Mouse (Mus musculus): ENCODE measurements around the gene Bak1. TPM values are rescaled to one million over a fixed set of nuclear protein-coding genes. Genes with fewer than 3 reads are reported as not detected.

Bak1 gene
- polyA plus RNA-seq, 1 experiment from 2014 or later, result 2.0 TPM

DNA sequence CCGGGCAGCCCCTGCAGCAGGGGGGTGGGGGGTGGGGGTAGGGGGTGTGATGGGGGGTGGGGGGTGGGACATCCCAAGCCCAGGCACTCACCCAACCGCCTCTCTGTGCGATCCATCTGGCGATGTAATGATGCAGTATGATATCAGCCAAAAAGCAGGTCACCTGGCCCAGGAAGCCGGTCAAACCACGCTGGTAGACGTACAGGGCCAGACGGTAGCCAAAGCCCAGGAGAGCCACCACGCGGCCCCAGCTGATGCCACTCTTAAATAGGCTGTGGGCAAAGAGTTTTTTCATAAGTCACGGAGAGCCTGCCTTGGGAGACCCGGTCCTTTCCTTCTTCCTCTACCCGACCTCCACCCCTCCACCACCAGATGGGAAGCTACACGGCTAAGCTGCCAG lies 7.7 kb downstream of the Bak1 start:
- no peaks in the 10 kb centered on the region for H3K9me3 ChIP-seq (replicated peaks)
- peaks cover 46% of the 10 kb centered on the region for H3K36me3 ChIP-seq (replicated peaks)
- no peak overlapping the region for H3K4me2 ChIP-seq
- H3K27me3 ChIP-seq, result no peaks in the 10 kb centered on the region
- no peak overlapping the region for H3K27ac ChIP-seq (replicated peaks)
- H3K9ac ChIP-seq, result no peak overlapping the region
- WGBS (ENCODE audit: insufficient replicate concordance), result 78% methylated on average over 14 of the region's 14 CpGs
- no peak for ATAC-seq (ENCODE audit: insufficient read depth)
- H3K4me3 ChIP-seq (replicated peaks), result no peak overlapping the region
- H3K4me1 ChIP-seq (replicated peaks), result peaks cover 21% of the 10 kb centered on the region

DNA sequence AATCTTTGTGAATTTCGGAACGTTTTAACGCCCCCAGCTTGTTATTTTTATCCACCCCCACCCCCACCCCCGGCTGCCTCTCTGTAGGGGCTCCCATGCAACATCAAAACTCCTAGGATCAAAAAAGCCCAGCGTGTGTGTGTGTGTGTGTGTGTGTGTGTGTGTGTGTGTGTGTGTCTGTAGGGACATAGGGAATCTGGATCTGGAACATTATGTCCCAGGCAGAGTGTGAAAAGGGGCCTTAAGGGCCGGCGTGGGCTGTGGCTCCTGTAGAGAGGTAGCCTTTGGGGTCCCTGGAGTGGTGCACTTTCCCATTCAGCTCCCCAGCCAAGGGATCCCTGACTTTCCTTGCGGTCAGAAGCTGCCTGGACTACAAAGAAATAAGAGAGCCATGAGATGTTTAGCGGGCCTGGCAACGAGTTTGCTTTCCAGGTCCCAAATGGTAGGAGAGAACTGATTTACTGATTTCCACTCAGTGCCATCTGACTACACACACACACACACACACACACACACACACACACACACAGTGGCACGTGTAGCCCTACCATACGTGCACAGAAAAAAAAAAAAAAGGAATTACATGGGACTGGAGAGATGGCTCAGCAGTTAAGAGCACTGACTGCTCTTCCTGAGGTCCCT lies 10.1 kb downstream of the Bak1 start:
- Histone ChIP-seq H3K36me3 (replicated peaks) (peaks cover 36% of the 10 kb centered on the region), H3K27ac (replicated peaks) (peak overlapping the region; percentile 4; the same call in 1 of the 2 replicates), H3K9ac (peak overlapping the region; percentile 60; the same call in 1 of the 2 replicates), H3K9me3 (replicated peaks) (no peaks in the 10 kb centered on the region), H3K4me1 (replicated peaks) (peaks cover 15% of the 10 kb centered on the region), H3K4me3 (replicated peaks) (peak overlapping the region; percentile 66), H3K4me2 (peak overlapping the region; percentile 81), H3K27me3 (no peaks in the 10 kb centered on the region)
- no peak; the same call in 1 of the 2 replicates for ATAC-seq (ENCODE audit: insufficient read depth)
- WGBS (ENCODE audit: insufficient replicate concordance), result 49% methylated on average over 12 of the region's 12 CpGs

DNA sequence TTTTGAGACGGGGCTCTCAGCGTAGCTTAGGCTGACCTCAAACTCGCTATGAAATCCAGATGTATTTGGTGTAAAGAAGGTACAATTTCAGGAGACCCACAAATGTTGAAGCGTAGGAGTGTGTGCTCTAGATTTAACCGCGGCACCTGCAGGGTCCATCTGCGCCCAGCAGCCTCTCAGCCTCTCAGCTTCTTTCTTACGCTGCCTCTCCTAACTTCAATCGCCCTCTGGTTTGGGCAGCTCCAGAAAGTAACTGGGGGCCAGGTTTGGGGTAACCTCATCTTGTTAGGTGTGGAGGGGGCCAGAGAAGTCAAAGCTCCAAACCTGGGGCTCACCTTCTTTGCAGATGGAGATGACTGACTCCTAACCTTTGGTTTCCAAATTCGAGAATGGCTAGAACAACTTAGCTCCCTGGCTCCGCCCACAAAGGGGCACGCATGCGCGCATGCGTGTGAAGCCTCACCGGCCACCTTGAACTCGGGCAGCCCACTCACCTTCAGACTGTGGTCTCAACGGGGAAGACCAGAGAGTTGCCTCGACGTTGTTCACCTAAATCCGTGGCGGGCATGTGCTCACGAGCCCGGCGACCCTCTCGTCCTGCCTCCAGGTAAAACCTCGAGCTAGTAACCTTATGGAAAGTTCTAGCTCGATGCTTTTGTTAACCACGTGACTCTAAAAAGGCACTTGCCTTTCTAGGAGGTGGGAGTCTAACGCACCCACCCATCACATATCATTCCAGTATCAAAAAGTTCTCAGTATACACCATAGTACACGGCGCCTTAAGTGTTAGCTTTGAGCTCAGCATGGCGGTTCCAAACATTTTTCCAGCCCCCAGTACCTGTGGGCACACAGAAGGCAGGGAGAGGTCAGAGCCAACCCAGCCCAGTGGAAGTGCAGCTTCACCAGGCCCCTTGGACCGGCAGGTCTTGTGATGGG lies 11.0 kb downstream of the Bak1 start:
- Histone ChIP-seq H3K4me2 (peak overlapping the region; percentile 81), H3K9me3 (replicated peaks) (no peaks in the 10 kb centered on the region), H3K27me3 (no peaks in the 10 kb centered on the region), H3K36me3 (replicated peaks) (peaks cover 32% of the 10 kb centered on the region), H3K9ac (peak overlapping the region; percentile 60), H3K4me3 (replicated peaks) (peak overlapping the region; percentile 66), H3K4me1 (replicated peaks) (peaks cover 21% of the 10 kb centered on the region), H3K27ac (replicated peaks) (0 out of 2 replicates have a peak overlapping the region, but pooled peaks have one; percentile 4)
- peak; percentile 44 for ATAC-seq (ENCODE audit: insufficient read depth)
- WGBS (ENCODE audit: insufficient replicate concordance), result 8% methylated on average over 34 of the region's 34 CpGs

DNA sequence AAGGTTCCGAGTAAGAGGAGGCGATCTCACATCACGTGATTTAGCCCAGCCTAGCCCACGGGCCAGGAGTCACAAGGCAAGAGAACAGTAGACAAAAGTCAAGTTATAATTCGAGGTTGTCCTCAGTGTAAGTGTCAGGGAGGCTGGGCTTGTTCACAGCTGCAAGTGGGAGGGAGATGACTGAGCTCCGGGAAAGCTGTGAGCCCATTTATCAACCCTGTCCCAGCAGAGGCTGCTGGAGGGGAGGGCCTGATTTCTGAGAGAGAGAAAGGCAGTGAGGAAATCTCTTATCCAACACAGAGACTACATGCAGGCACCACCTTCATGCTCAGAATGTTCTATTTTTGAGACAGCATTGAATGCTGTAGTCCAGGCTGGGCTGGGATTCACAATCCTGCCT lies 15.9 kb downstream of the Bak1 start:
- Histone ChIP-seq H3K4me1 (replicated peaks) (peaks cover 25% of the 10 kb centered on the region), H3K4me2 (peak overlapping the region; percentile 53)

DNA sequence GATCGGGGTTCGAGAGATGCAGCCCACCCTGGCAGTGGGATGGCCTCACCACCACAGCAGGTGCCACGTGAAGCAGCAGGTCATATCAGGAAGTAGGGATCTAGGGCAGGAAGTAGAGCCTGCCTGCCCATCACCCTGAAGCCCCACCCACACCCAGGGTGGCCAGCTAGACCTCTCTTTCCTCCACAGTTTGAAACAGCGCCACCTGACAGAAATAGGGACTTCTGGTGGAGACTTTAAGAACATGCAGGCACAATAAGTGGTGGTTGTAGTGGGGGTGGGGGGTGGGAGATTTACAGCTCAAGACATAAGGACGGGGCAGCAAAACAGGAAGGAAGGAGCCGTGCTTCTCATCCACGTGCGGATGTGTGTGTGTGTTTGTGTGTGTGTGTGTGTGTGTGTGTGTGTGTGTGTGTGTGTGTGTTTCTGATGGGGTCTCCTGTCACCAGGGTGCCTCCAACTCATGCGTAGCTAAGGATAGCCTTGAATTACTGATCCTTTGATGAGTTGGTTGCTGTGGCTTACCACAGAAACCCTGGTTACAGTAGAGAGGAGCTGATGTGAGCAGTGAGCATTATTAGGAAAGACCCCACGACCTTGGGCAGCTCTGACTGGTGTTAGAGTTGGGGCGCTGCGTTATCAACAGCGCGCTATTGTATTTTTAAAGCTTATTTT lies 16.7 kb downstream of the Bak1 start:
- no peaks in the 10 kb centered on the region for H3K27me3 ChIP-seq
- ATAC-seq (ENCODE audit: insufficient read depth), result peak; percentile 62
- no peak overlapping the region for H3K9ac ChIP-seq
- peaks cover 20% of the 10 kb centered on the region for H3K4me1 ChIP-seq (replicated peaks)
- no peaks in the 10 kb centered on the region for H3K36me3 ChIP-seq (replicated peaks)
- H3K9me3 ChIP-seq (replicated peaks), result no peaks in the 10 kb centered on the region
- H3K27ac ChIP-seq (replicated peaks), result no peak overlapping the region
- WGBS (ENCODE audit: insufficient replicate concordance), result 16% methylated on average over 14 of the region's 14 CpGs
- H3K4me2 ChIP-seq, result peak overlapping the region; percentile 53
- peak overlapping the region; percentile 21; the same call in 1 of the 2 replicates for H3K4me3 ChIP-seq (replicated peaks)

More for the DNA sequence above, 15.9 kb downstream of the Bak1 start:
- Histone ChIP-seq H3K9me3 (replicated peaks) (no peaks in the 10 kb centered on the region), H3K4me3 (replicated peaks) (no peak overlapping the region), H3K36me3 (replicated peaks) (no peaks in the 10 kb centered on the region), H3K27me3 (no peaks in the 10 kb centered on the region), H3K9ac (no peak overlapping the region), H3K27ac (replicated peaks) (no peak overlapping the region)
- peak; percentile 42 for ATAC-seq (ENCODE audit: insufficient read depth)
- WGBS (ENCODE audit: insufficient replicate concordance), result 26% methylated on average over 6 of the region's 6 CpGs

DNA sequence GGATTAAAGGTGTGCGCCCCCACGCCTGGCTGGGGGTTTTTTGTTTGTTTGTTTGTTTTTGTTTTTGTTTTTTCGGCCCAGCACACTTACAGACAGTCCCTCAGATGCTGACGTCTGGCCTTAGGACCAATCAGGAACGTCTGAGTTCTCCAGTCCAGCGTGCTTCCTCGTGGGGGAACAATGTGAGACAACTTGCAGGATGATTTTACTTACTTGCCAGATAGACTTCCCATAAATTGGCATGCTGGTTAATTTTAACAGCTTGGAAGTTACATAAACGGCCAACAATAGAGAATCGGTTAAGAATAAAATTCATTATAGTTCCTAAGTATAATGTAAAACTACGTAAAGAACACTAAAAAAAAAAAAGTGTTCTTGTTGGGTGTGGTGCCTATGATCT lies 17.6 kb downstream of the Bak1 start:
- H3K4me1 ChIP-seq (replicated peaks), result peaks cover 18% of the 10 kb centered on the region
- no peak for ATAC-seq (ENCODE audit: insufficient read depth)
- no peaks in the 10 kb centered on the region for H3K27me3 ChIP-seq
- H3K4me3 ChIP-seq (replicated peaks), result no peak overlapping the region
- 71% methylated on average over 10 of the region's 10 CpGs for WGBS (ENCODE audit: insufficient replicate concordance)
- no peaks in the 10 kb centered on the region for H3K36me3 ChIP-seq (replicated peaks)
- no peaks in the 10 kb centered on the region for H3K9me3 ChIP-seq (replicated peaks)
- H3K27ac ChIP-seq (replicated peaks), result no peak overlapping the region
- H3K9ac ChIP-seq, result no peak overlapping the region
- no peak overlapping the region for H3K4me2 ChIP-seq

DNA sequence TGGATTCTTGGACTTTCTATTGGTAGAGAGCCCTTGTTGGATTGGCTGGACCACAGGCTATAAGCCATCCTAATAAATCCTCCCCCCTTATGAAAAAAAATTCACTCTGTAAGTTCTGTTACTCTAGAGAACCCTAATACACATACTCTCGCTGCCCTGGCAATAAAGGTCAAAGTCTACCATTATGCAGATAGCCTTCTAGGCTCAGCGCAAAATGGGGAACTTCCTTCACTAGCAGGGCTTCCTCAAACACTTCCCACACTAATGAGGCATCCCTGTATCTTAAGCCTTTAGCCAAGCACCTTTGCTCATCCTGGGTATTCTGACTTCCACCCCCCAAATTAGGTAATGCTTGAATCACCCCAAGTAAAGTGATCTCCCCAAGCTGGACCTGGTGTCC lies 20.5 kb downstream of the Bak1 start:
- no peak for ATAC-seq (ENCODE audit: insufficient read depth)
- Histone ChIP-seq H3K9ac (no peak overlapping the region), H3K27me3 (peaks cover 14% of the 10 kb centered on the region), H3K4me3 (replicated peaks) (no peak overlapping the region), H3K36me3 (replicated peaks) (no peaks in the 10 kb centered on the region), H3K9me3 (replicated peaks) (no peaks in the 10 kb centered on the region), H3K4me1 (replicated peaks) (peaks cover 17% of the 10 kb centered on the region), H3K4me2 (no peak overlapping the region), H3K27ac (replicated peaks) (no peak overlapping the region)
- 33% methylated on average over 2 of the region's 2 CpGs for WGBS (ENCODE audit: insufficient replicate concordance)

DNA sequence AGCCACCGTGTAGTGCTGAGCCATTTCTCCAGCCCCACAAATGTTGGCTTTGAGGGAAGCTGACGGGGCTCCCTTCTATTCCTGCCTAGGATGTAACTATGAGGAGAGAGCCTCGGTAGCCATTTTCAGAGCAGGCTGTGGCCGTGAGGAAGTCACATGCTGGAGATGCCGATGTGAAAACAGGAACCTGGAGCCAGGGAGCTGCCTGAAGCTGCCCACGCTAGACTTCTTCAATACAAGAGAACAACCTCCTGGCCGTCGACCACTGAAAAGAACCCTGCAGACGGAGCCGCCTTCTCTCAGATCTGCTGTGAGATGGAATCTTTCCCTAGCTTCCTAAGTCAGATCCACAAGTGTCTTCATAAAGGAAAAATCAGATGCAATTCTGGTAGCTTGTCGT lies 23.2 kb downstream of the Bak1 start:
- Histone ChIP-seq H3K27ac (replicated peaks) (no peak overlapping the region), H3K9ac (no peak overlapping the region), H3K27me3 (peaks cover 14% of the 10 kb centered on the region), H3K4me3 (replicated peaks) (no peak overlapping the region), H3K9me3 (replicated peaks) (no peaks in the 10 kb centered on the region), H3K4me1 (replicated peaks) (no peaks in the 10 kb centered on the region), H3K36me3 (replicated peaks) (no peaks in the 10 kb centered on the region), H3K4me2 (no peak overlapping the region)
- ATAC-seq (ENCODE audit: insufficient read depth), result no peak
- 23% methylated on average over 11 of the region's 11 CpGs for WGBS (ENCODE audit: insufficient replicate concordance)

DNA sequence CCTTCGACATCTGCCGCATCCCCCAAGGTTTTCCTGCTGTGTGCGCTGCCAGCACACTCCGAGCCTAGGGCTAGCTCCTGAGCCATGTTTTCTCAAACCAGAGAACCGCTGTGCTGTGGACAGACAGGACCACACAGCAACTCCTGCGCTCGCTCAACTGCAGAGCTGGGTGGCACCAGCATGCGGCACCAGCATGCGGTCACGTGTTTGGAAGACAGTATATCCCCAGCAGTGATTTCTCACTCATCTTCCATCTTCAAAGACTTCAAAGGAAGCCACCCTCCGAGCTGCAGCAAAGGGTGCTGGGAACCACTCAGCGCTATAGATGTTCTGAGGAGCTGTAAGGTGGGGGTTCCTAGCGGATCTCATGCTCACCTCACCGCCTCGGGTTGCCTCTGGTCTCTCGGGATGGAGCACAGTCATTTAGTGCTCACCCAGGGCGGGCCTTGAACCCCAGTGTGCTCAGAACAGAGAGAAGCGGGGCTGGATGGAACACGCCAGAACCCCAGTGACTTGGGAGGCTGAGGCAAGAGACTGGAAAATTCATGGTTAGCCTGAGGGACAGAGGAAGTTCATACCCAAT lies 23.8 kb downstream of the Bak1 start:
- no peak for ATAC-seq (ENCODE audit: insufficient read depth)
- H3K27ac ChIP-seq (replicated peaks), result no peak overlapping the region
- H3K4me2 ChIP-seq, result no peak overlapping the region
- no peak overlapping the region for H3K9ac ChIP-seq
- H3K4me3 ChIP-seq (replicated peaks), result no peak overlapping the region
- H3K4me1 ChIP-seq (replicated peaks), result no peaks in the 10 kb centered on the region
- H3K27me3 ChIP-seq, result peaks cover 14% of the 10 kb centered on the region
- H3K9me3 ChIP-seq (replicated peaks), result no peaks in the 10 kb centered on the region
- H3K36me3 ChIP-seq (replicated peaks), result no peaks in the 10 kb centered on the region
- WGBS (ENCODE audit: insufficient replicate concordance), result 54% methylated on average over 19 of the region's 19 CpGs

DNA sequence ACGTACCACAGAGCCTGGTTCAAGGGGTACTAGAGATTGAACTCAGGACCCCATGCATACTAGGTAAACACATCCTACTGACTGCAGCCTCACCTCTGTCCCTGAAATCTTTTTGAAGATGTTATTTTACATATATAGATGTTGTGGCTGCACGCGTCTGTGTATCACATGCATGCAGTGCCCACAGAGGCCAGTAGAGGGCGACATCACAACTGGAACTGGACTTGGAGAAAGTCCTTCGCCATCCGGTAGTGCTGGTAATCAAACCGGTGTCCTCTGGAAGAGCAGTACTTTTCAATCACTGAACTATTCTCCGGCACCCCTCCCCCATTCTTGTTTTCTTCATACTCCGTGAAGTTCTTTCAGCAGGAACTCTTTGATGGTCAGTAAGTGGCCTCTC lies 24.4 kb downstream of the Bak1 start:
- Histone ChIP-seq H3K4me3 (replicated peaks) (no peak overlapping the region), H3K9me3 (replicated peaks) (no peaks in the 10 kb centered on the region), H3K4me2 (no peak overlapping the region), H3K4me1 (replicated peaks) (no peaks in the 10 kb centered on the region), H3K36me3 (replicated peaks) (no peaks in the 10 kb centered on the region), H3K9ac (no peak overlapping the region), H3K27ac (replicated peaks) (no peak overlapping the region), H3K27me3 (peaks cover 14% of the 10 kb centered on the region)
- no peak for ATAC-seq (ENCODE audit: insufficient read depth)
- 40% methylated on average over 9 of the region's 9 CpGs for WGBS (ENCODE audit: insufficient replicate concordance)

DNA sequence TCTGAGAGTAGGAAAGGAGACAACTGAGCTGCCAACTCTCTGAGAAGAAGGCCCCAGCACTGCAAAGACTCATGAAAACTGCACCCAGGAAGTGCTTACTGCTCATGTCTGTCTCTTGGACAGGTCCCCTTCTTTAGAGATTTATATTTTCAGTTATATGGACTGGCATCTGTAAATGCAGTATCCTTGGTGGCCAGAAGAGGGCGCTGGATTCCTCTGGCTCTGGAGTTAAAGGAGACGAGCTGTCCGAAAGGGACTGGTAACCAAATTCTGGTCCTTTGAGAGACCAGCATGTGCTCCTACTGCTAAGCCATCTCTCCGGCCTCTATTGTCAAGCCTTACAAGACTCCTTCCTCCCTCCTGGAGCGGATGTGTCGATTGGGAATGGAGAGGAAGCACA lies 26.9 kb downstream of the Bak1 start:
- H3K4me3 ChIP-seq (replicated peaks), result no peak overlapping the region
- WGBS (ENCODE audit: insufficient replicate concordance), result 35% methylated on average over 6 of the region's 6 CpGs
- no peak for ATAC-seq (ENCODE audit: insufficient read depth)
- H3K9me3 ChIP-seq (replicated peaks), result no peaks in the 10 kb centered on the region
- no peaks in the 10 kb centered on the region for H3K4me1 ChIP-seq (replicated peaks)
- no peak overlapping the region for H3K27ac ChIP-seq (replicated peaks)
- no peak overlapping the region for H3K4me2 ChIP-seq
- no peak overlapping the region for H3K9ac ChIP-seq
- H3K36me3 ChIP-seq (replicated peaks), result no peaks in the 10 kb centered on the region
- peaks cover 14% of the 10 kb centered on the region for H3K27me3 ChIP-seq

Data from liver, embryonic 15.5 days (tissue).